Mouse (Mus musculus): ENCODE data around the gene 1700029J07Rik. TPM values are rescaled to one million over a fixed set of nuclear protein-coding genes. Genes with fewer than 3 reads are reported as not detected.

The 1700029J07Rik gene
- under 1 TPM; 0.52 to 0.84 TPM for total RNA-seq (2021)

DNA sequence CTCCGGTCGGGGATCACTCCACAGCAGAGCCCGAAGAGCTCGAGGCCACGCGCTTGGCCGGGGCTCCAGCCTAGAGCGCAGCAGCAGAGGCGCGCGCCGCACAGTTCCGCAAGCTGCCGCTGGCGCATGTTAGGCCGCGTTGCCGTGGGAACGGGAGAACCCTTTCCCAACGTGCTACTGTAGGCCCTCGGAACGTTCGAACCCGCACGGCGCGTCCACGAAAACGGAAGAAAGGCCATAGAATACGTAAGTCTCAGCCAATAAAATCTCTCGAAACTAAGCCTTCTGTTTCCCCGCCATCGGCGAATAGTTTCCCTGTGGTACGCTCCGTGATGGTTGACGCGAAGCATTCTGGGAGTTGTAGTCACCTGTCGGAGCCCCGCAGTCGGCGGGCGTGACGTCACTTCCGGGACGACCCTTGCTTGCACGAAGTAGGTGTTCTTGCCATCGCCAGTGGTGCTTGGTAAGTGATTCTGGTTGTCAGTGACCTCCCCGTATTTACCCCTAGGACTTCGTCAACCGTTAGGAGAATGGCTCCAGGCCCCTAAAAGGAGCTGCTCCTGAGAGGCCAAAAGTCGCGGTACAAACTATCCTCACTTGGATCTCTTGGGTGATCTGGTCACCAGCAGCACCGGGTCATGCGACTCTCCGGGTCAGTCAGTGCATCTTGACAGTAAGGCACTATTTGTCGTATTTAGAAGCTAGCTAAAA, at the start of gene 1700029J07Rik, which contains the start of gene Ufsp2:
1700029J07Rik (minus strand) TSS at position 127 of the 711 bp plus-strand sequence.
Ufsp2 (plus strand) TSS at position 403 of the 711 bp plus-strand sequence.
- intact Hi-C loops (cut with DNase I) = loop anchor here (10.0 kb wide), 1 partner anchor 580 kb away; the partner anchor contains the start of gene Cenpu

DNA sequence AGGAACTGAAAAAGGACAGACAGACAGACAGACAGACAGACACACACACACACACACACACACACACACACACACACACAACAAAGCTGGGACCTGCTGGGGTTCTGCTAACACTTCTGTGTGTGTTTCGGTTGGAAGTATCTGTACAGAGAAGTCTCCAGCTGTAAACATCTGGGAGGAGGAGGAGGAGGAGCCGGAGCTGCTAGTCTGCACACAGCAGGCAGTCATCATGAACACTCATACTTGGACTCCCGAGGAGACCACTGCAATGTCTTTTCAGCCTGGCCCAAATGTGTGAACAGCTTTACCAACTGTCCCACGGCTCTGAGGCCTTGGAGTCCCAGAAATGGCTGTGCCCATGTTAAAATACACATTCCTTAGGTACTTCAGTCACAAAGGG, 49.3 kb upstream of the 1700029J07Rik start:
- DNase-seq (ENCODE audit: low spot score) = no peak

More for the DNA sequence above, at the start of gene 1700029J07Rik, which contains the start of gene Ufsp2:
- DNase-seq (ENCODE audit: low spot score) = peak; percentile 94

DNA sequence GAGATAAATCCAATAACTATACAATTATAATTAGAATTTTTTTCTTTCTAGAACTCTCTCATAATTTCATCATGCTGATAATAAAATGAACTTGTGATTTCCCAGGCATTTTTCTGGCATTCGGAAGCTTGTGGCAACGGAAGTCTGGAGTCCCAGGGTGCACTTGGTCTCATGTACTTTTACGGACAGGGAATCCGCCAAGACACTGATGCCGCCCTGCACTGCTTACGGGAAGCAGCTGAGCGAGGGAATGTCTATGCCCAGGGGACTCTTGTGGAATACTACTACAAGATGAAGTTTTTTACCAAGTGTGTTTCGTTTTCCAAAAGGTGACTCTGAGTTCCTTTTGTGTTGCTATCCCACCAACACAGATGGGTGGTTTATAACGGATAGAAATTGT, 47.7 kb upstream of the 1700029J07Rik start:
- no peak for DNase-seq (ENCODE audit: low spot score)
- intact Hi-C loops (cut with DNase I) = no loop called here

More for the DNA sequence above, 49.3 kb upstream of the 1700029J07Rik start:
- intact Hi-C loops (cut with DNase I) = no loop called here

DNA sequence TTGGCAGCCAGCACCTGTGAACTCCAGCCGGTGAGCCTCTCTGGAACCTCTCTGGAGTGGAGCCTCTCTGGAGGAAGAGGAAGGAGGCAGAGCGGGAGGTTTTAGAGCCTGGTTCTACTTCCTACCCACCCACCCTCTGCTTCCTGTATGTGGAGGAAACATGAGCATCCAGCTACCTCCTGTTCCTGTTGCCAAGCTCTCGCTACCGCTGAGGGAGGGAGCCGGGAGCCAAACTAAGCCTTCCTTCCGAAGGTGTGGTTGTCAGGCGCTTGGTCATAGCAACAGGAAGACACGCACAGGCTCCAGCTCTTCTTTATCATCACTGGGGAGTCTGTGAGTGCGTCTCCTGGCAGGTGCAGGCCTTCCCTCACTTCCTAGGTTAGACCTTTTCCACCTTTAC, 47.2 kb upstream of the 1700029J07Rik start:
- intact Hi-C loops (cut with DNase I) = no loop called here
- DNase-seq (ENCODE audit: low spot score) = peak; percentile 8

DNA sequence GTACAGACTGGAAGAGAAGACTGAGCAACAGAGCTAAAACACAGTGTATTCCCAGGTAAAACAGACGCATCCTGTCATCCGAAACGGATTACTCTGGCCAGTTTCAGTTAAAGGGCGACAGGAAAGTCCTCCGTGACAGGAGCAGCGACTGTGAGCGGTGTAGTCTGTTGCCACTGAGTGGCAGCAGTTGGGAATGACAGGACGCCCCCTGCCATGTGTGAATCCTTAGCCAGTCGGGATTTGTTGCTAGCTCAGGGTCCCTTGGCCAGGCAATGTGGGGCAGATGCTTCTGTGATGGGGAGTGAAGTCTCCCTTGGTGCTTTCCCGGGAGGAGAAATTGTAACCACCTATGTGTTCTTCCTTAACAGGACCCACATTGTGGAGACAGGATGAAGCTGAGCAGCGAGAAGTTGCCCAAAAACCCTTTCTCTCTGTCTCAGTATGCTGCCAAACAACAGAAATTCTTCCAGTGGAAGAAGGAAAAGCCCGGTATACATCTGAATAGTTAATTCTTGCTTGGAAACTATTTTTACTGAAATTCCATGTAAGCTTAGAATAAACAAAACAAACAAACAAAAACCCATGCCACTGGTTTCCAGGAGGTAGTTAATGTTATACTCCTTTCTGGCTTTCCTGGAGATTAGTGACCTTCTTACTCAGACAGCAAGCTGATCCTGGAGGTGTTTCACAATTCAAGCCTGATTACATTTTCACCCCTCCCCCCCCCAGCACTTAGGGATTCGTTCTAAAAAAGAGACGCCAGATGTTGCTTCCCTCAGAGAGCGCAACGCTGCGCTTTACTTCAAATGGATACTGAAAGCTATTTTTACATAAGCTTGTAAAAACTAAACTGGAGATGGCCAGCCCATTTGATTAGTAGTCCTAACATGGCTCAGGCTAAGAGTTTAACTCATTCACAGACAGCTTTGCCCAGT, 36.0 kb upstream of the 1700029J07Rik start:
- no peak for DNase-seq (ENCODE audit: low spot score)
- intact Hi-C loops (cut with DNase I) = no loop called here

DNA sequence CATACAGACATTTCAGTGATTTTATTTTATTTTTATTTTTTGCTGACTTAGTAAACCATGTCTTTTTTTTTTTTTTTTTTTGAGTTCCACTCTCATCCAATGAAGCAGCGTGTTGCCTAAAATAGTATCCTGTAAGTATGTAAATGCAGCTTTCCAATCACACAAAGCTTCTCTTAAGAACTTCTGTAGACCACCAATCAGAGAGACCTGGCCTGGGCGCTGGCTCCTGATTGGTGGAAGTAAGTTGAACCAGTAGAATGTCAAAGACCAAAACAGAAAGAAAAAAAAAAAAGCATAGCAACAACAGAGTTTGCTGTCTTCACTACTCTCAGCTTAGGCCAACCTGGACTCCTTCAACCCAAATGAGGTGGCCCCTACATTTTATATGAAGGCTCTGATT, 35.3 kb upstream of the 1700029J07Rik start:
- no peak for DNase-seq (ENCODE audit: low spot score)
- intact Hi-C loops (cut with DNase I) = no loop called here

DNA sequence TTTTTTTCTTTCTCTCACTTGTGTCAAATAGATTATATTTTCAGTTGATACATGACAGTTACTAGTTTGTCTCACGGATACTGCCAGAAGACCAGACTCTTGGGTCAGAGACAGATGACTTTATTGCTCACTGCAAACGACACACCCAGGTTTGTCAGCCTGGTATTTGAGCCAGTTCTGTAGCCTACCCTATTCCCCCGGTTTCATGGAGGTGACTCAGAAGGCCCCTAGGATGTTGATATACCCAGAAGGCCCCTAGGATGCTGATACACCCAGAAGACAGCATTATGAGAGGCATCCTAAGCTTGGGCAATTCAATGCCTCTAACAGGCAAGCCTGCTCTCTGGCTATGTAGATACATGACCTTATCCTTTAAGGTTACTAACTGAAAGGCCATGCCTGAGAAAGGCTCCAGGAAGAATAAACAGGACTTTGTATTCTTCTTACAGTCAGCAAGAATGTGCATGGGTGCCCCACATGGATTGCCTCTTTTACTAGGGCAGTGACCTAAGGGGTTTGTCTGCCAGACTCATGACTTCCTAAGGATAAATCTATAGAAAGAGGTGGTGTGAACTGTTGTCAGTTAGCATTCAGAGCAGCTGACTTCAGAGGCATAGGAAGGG, 32.1 kb upstream of the 1700029J07Rik start:
- intact Hi-C loops (cut with DNase I) = no loop called here
- no peak for DNase-seq (ENCODE audit: low spot score)

DNA sequence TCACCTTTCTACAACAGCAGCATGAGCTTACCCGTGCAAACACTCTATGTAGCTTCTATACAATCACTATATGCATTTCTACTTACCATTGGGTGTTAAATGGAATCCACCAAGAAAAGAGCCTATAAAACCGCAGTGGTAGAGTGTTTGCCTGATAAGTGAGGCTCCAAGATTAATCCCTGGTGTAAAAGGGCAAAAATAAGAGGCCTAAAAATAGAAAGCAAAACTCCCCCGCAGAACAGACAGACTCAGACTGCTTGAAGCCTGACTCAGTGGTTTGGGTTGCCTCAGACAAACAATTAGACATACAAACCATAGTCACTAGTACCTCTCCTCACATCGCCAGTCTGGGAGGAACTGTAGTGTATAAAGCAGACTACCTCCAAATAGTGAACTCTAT, 30.5 kb upstream of the 1700029J07Rik start, which contains the start of gene Ankrd37:
Ankrd37 (minus strand) TSS at position 112 of the 400 bp plus-strand sequence.
- intact Hi-C loops (cut with DNase I) = no loop called here
- DNase-seq (ENCODE audit: low spot score) = no peak

DNA sequence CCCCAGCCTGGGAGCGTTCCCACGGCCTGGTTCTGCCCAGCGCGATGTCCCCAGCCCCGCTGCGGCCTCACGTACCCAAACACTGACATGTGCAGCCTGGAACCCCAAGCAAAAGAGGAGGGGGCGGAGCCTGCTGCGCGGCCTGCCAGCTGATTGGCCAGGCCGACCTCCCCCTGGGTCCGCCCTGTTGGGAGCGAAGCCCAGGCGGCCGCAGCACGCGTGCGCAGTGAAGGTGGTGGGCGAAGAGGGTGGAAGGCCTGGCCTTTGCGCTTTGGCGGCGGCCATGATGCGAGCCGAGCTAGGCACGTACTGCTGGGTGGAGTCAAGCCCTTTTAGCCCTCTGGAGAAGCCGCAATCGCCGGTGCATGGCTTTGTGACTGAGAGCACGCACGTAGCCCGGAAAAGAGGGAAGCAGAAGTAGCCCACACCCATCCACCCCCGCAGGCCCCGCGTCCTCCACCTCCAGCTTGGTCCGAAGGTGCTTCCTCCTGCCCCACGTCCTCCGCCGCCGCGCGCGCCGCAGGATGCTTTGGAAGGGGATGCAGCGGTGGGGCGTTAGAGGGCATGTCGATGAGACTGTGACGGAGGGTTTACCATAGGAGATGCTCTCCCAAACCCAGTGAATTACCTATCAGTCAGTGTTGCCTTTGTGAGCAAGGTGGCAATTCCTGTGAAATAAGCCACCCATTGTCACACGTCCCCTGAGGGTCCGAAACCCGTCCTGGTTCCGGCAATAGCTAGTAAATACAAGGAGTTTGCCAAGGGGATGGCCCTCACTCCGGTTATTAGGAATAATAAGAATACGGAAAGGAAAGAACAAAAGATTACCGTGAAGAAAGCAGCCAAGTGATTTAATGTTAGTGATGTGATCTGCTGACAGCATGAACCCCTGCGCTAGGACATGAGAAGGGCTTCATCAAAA, 25.0 kb upstream of the 1700029J07Rik start:
- intact Hi-C loops (cut with DNase I) = loop anchor here (2.0 to 5.0 kb wide), 2 partner anchors 23 to 152 kb away; partner anchors contain the start of genes Cfap97 and Snx25
- peak; percentile 100 for DNase-seq (ENCODE audit: low spot score)

DNA sequence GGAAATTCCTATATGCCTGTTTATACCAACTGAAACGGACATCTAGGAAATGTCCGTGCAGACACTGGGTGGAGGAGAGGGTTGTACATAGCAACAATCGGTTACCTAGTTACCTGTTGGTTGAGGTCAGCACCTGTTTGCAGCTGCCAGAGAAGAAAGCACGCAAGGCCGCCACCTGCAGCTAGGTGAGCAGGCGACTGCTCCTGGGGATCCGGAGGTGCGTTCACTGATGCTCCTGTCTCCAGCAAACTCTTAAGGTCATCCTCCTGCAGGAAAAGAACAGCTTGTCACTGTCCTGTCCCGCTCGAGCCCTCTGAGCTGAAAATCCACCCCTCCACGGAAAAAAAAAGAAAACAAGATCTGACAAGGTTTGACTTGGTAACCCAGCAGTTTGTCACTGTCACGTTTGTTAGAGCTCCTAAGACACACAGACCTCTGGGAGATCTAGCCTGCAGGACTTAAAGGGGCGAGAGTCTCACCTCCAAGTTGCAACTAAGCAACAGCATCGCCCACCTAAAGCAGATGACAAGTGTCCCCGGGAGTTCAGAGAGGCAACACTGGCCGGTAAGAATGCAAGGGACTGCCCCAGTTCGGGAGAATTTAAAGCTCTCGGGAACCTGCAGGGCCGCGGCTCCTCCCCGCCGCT, 24.2 kb upstream of the 1700029J07Rik start, which contains the start of gene Lrp2bp:
Lrp2bp (plus strand) TSS at position 166 of the 646 bp plus-strand sequence.
- intact Hi-C loops (cut with DNase I) = loop anchor here (2.0 to 5.0 kb wide), 2 partner anchors 22 to 153 kb away; partner anchors contain the start of genes Cfap97 and Snx25

DNA sequence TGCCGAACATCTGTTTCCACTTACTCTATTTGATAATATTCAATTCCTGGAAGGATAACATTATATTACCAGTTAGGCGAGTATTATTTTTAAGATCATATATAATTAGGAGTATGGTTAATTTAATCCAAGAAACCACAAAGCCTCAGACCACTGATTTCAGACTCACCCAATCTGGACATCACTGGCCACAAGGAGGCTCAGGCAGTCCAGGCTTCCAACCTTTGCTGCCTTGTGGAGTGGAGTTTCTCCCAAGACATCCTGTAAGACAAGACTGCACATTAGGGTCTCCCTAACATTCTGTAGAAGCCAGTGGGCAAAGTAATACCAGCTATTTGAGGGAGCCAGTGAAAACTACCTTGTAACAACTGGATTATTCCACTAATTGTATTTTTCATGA, 23.2 kb upstream of the 1700029J07Rik start:
- intact Hi-C loops (cut with DNase I) = loop anchor here (2.0 to 5.0 kb wide), 2 partner anchors 21 to 154 kb away; partner anchors contain the start of genes Cfap97 and Snx25
- no peak for DNase-seq (ENCODE audit: low spot score)

More for the DNA sequence above, 24.2 kb upstream of the 1700029J07Rik start, which contains the start of gene Lrp2bp:
- no peak for DNase-seq (ENCODE audit: low spot score)

DNA sequence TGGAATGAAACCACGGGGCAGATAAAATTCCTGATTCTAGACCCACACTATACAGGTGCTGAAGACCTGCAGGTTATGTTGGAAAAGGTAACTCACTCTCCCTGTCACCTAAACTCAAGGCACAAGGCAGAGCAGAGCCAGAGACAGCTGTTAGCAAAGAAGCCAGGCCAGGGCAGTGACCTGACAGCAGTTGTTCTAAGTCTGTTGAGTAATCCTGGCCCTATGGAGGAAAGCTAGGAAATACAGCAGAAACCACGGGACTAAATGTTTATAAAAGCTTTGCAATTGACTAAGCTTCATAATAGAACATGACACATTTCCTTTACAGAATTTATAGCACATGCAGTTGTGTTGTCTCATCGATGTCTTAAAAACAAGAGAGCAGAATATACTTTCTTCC, 20.5 kb upstream of the 1700029J07Rik start:
- intact Hi-C loops (cut with DNase I) = loop anchor here (5.0 kb wide), 1 partner anchor 157 kb away; the partner anchor contains the start of genes Cfap97 and Snx25
- no peak for DNase-seq (ENCODE audit: low spot score)

DNA sequence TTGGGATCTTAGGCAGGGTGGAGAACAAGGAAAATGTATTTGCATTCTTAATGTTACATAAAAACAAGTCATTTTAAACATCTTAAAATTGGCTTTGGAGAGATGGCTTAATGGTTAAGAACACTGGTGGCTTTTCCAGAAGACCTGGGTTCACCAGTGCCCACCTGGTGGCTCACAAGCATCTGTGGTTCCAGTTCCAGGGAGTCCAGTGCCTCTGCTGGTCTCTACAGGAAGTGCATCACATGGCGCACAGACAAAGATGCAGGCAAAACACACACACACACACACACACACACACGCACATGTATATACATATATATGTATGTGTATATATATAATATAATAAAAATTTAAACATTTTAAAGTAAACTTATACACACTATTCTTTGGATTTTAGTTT, 19.1 kb upstream of the 1700029J07Rik start:
- intact Hi-C loops (cut with DNase I) = no loop called here

DNA sequence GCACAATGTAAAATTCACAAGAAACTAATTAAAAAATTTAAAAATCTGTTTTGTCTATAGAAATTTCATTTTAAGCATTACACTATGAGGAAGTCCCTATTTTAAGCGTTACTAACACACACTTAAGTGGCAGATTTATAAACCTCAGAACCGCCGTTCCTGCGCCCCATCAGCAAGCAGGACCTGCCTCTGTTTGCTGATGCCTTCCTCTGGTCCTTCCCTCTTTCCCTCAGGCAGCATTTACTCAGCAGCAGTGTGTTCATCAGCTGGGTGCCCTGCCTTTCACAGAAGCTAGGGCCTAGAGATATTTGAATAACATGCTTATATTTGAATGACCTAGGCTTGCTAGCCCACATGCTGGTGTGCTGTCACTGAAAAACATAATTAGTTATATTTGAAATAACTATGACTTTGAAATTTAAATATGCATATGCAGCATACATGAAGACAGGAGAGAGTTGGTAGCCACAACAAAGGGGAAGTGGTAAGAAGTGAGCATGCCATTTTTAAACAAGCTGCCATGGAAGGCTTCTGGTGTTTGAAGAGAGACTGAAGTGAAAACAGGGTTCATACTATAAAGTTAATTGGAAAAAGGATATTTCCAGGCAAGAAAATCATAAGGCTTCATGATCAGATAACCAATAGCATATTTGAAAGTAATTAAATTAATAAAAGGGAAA, 15.7 kb upstream of the 1700029J07Rik start:
- intact Hi-C loops (cut with DNase I) = no loop called here
- DNase-seq (ENCODE audit: low spot score) = no peak

More for the DNA sequence above, 19.1 kb upstream of the 1700029J07Rik start:
- no peak for DNase-seq (ENCODE audit: low spot score)

DNA sequence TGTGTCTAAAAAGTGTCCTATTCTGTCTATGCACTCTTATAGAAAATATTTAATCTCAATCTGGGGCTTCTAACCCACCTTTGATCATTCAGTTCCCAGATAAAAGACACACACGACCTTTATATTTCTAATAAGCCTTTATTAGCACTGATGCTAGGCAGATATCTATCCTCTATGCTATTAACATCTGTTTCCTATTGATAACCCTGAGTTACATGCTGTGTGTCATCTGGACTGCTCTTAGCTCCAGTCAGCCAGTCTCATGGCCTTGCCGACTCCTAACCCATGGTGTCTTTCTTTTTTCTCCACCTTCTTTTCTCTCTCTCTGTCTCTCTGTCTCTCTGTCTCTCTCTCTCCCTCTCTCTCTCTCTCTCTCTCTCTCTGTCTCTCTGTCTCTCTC, 13.1 kb upstream of the 1700029J07Rik start:
- no peak for DNase-seq (ENCODE audit: low spot score)
- intact Hi-C loops (cut with DNase I) = no loop called here

DNA sequence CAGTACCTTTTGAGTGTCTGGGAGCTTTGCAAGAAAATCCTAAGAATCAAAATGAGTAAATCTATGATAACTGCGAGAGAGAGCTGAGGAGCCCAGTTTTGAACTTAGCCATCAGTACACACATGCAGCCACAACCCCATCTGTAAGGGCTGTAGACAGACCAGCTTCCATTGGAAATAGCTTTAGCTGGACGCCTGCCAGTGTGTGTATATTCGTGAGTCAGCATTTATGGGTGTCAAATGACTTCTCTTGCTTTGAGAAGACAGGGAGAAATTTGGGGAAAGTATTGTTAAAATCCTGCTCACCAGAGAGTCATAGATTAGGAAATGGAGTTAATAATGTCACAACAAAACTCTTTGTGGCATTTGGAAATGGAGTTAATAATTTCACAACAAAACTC, 11.6 kb upstream of the 1700029J07Rik start:
- intact Hi-C loops (cut with DNase I) = no loop called here

DNA sequence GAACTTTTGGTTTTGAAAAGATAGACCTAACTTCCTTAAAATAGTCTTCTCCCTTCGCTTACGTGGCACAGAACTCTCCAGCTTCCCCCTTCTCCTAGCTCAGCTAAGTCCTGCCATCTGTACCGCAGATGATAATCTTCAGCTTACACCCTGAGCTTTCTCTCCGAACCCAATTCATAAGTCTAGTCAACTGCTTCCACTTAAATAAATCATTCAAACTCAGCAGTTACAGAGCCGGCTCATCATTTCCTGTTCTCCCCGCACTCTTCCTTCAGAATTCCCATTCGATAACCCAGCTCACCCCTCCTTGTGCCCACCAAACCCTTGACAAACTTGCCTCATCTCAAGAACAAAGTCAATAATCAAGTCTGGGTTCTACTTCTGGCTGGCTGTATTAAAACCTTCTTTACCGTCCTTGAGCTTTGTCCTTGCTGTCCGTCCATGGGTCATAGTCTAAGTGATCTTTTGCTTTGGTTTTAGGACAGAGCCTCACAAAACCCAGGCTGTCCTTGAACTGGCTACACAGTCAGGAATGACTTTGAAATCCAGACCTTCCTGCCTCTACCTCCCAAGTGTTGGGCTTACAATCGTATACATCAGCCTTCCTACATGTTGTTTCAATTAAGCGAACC, 901 bp upstream of the 1700029J07Rik start:
- no peak for DNase-seq (ENCODE audit: low spot score)
- intact Hi-C loops (cut with DNase I) = loop anchor here (2.0 to 10.0 kb wide), 2 partner anchors 23 to 579 kb away; partner anchors contain the start of genes Cenpu and Lrp2bp

More for the DNA sequence above, 11.6 kb upstream of the 1700029J07Rik start:
- DNase-seq (ENCODE audit: low spot score) = no peak

Measured in heart, postnatal 25 days (tissue).